Mouse (Mus musculus) C2C12 (cell line): ENCODE measurements around the gene Arx.

Experiments
- CEBPB ChIP-seq: IDR thresholded peaks from one replicate; pipeline ENCODE4 v1.6.1; 2011; ENCODE audit warnings: low read depth, mild to moderate bottlenecking, control low read depth, moderate library complexity
- CTCF ChIP-seq: IDR thresholded peaks from one replicate; pipeline ENCODE4 v1.5.1; 2011; ENCODE audit not compliant: control insufficient read depth, insufficient read depth, insufficient read length
- USF1 ChIP-seq: IDR thresholded peaks from one replicate; pipeline ENCODE4 v1.6.1; 2011; ENCODE audit warnings: low read depth, mild to moderate bottlenecking, control low read depth, moderate library complexity

DNA sequence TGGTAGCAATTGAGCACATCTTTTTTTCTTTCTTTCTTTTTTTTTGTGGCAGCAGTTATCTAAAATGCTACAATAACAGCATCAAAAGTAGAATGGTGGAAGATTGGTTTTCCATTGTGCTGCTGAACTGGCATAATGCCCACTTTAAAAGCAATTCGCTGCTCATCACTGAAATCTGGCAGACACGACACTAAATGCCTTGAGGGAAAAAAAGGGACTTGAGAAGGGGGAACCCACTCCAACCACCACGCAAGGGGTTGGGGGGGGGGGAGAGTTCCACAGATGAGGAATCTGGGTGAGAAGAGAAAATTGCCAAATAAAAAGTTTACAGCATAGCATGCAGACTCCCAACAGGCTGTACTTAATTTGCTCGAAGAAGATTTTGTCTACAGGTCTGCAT, 31.3 kb downstream of the Arx start:
- TF ChIP-seq CTCF (no peak), USF1 (no peak), CEBPB (no peak)
